Mouse (Mus musculus): ENCODE results near the gene Cdhr2. TPM values are rescaled to one million over a fixed set of nuclear protein-coding genes. Genes with fewer than 3 reads are reported as not detected.

Gene Cdhr2
- polyA plus RNA-seq, 1 experiment = not detected

GRCm38 (mm10) chr13:54690151-54690740 is 11.0 kb upstream of the Cdhr2 start:
- Histone ChIP-seq H3K4me3 (ENCODE audit: insufficient read depth, low read depth, low read length) (no peak overlapping the region), H3K27ac (ENCODE audit: insufficient read depth, low read depth, low read length) (no peak overlapping the region), H3K4me1 (ENCODE audit: control insufficient read depth, insufficient read depth, low read length) (peaks cover 21% of the 10 kb centered on the region)
- TF ChIP-seq CTCF (IDR thresholded peaks at IDR 0.05; ENCODE audit: insufficient read depth, low read depth, low read length) (no peak), POLR2A (IDR thresholded peaks at IDR 0.05; ENCODE audit: insufficient read depth, low read depth, low read length) (no peak)
- WGBS = 86% methylated on average over 8 of the region's 8 CpGs

GRCm38 (mm10) chr13:54691737-54692136 is 9.5 kb upstream of the Cdhr2 start:
- Histone ChIP-seq H3K4me1 (ENCODE audit: control insufficient read depth, insufficient read depth, low read length) (peaks cover 12% of the 10 kb centered on the region), H3K4me3 (ENCODE audit: insufficient read depth, low read depth, low read length) (no peak overlapping the region), H3K27ac (ENCODE audit: insufficient read depth, low read depth, low read length) (no peak overlapping the region)
- TF ChIP-seq CTCF (IDR thresholded peaks at IDR 0.05; ENCODE audit: insufficient read depth, low read depth, low read length) = no peak
- TF ChIP-seq POLR2A (IDR thresholded peaks at IDR 0.05; ENCODE audit: insufficient read depth, low read depth, low read length) = no peak

- 8% methylated on average over 21 of the region's 21 CpGs for WGBS
- Histone ChIP-seq H3K27ac (ENCODE audit: insufficient read depth, low read depth, low read length) (peak overlapping the region; percentile 84), H3K4me3 (ENCODE audit: insufficient read depth, low read depth, low read length) (peak overlapping the region; percentile 96), H3K4me1 (ENCODE audit: control insufficient read depth, insufficient read depth, low read length) (peaks cover 12% of the 10 kb centered on the region)
- TF ChIP-seq POLR2A (IDR thresholded peaks at IDR 0.05; ENCODE audit: insufficient read depth, low read depth, low read length) (no peak), CTCF (IDR thresholded peaks at IDR 0.05; ENCODE audit: insufficient read depth, low read depth, low read length) (no peak)
These were observed 8.3 kb upstream of the Cdhr2 start for GRCm38 (mm10) chr13:54692711-54693557.

GRCm38 (mm10) chr13:54693558-54694347 is 7.5 kb upstream of the Cdhr2 start, which contains the start of gene Rnf44:
TSS of gene Rnf44 (minus strand) at chr13:54693907.
- Histone ChIP-seq H3K27ac (ENCODE audit: insufficient read depth, low read depth, low read length) (peak within 1 kb of the TSS; percentile 99), H3K4me3 (ENCODE audit: insufficient read depth, low read depth, low read length) (peak within 1 kb of the TSS; percentile 96), H3K4me1 (ENCODE audit: control insufficient read depth, insufficient read depth, low read length) (peaks cover 7% of the 10 kb centered on the region)
- WGBS = under 1% methylated on average over 91 of the region's 92 CpGs
- TF ChIP-seq CTCF (IDR thresholded peaks at IDR 0.05; ENCODE audit: insufficient read depth, low read depth, low read length) (no peak), POLR2A (IDR thresholded peaks at IDR 0.05; ENCODE audit: insufficient read depth, low read depth, low read length) (peak; percentile 82)

DNA sequence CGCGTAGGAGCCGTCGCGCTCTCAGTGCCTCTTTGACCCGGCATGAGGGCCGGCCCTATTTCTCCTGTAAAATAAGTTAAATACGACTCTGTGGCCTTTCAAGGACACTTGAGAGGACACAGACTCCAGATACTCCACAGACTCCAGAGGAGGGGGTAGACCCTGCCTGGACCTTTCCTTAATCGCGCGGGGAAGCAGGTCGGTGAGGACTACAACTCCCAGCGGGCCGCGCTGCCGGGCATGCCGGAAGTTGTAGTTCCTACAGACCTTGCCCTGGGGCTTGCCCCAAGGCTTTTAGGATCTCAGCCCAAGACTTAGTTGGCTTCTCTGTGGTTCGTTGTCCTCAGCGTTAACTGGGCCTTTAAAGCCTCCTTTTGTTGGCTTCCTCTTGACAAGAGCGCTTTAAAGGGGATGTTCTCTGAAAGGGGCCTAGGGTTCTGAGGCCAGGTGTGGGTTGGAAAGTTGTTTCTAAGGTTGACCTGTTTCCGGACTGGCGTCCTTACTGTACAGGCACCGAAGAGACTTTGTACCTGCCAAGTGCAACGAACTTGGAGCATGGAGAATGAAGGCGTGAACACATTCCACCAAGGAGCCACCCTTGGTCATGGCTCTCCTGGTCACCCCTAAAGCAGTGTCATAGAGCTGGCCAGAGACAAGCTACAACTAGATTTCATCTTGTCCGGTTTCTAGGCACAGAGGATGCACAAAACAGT is 6.8 kb upstream of the Cdhr2 start:
- H3K27ac ChIP-seq (ENCODE audit: insufficient read depth, low read depth, low read length) = peak overlapping the region; percentile 99
- peaks cover 7% of the 10 kb centered on the region for H3K4me1 ChIP-seq (ENCODE audit: control insufficient read depth, insufficient read depth, low read length)
- H3K4me3 ChIP-seq (ENCODE audit: insufficient read depth, low read depth, low read length) = peak overlapping the region; percentile 96
- TF ChIP-seq POLR2A (IDR thresholded peaks at IDR 0.05; ENCODE audit: insufficient read depth, low read depth, low read length) = no peak
- TF ChIP-seq CTCF (IDR thresholded peaks at IDR 0.05; ENCODE audit: insufficient read depth, low read depth, low read length) = no peak
- WGBS = 15% methylated on average over 26 of the region's 26 CpGs

DNA sequence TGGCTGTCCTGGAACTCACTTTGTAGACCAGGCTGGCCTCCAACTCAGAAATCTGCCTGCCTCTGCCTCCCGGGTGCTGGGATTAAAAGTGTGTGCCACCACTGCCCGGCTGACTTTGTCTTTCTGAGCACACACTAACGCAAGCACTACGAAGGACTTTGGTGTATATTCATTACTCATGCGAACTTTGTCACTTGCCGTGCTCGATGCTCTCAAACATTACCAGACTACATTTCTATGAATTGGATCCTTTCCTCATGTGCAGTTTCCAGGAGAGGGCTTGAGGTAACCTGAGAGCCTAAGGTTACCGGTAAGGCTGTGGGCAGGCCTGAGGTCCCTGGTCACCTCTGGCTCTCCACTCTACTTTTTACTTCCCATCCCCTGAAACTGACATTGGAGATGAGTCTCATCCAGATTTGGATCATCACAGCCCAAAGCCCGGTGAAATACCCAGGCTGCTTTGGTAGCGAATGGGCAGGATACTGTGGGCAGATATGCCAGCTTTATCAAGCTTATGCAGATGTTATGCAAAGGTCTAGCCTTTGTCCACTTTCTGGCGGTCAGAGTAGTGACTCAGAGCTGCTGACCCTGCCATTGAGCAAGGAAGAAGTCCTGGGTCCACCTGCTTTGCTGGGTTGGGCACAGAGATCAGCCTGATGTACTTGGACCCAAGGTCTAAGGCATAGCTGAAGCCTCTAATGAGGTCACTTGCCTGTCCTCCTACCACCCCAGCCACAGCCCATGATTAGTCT is 5.6 kb upstream of the Cdhr2 start:
- Histone ChIP-seq H3K27ac (ENCODE audit: insufficient read depth, low read depth, low read length) (no peak overlapping the region), H3K4me1 (ENCODE audit: control insufficient read depth, insufficient read depth, low read length) (peaks cover 7% of the 10 kb centered on the region), H3K4me3 (ENCODE audit: insufficient read depth, low read depth, low read length) (no peak overlapping the region)
- TF ChIP-seq POLR2A (IDR thresholded peaks at IDR 0.05; ENCODE audit: insufficient read depth, low read depth, low read length) (no peak), CTCF (IDR thresholded peaks at IDR 0.05; ENCODE audit: insufficient read depth, low read depth, low read length) (no peak)
- WGBS = 90% methylated on average over 11 of the region's 11 CpGs

GRCm38 (mm10) chr13:54702507-54702906 is 1.2 kb downstream of the Cdhr2 start:
- Histone ChIP-seq H3K4me1 (ENCODE audit: control insufficient read depth, insufficient read depth, low read length) (no peaks in the 10 kb centered on the region), H3K27ac (ENCODE audit: insufficient read depth, low read depth, low read length) (no peak overlapping the region), H3K4me3 (ENCODE audit: insufficient read depth, low read depth, low read length) (no peak overlapping the region)
- TF ChIP-seq CTCF (IDR thresholded peaks at IDR 0.05; ENCODE audit: insufficient read depth, low read depth, low read length) = no peak
- TF ChIP-seq POLR2A (IDR thresholded peaks at IDR 0.05; ENCODE audit: insufficient read depth, low read depth, low read length) = no peak
- WGBS = 72% methylated on average over 7 of the region's 7 CpGs

DNA sequence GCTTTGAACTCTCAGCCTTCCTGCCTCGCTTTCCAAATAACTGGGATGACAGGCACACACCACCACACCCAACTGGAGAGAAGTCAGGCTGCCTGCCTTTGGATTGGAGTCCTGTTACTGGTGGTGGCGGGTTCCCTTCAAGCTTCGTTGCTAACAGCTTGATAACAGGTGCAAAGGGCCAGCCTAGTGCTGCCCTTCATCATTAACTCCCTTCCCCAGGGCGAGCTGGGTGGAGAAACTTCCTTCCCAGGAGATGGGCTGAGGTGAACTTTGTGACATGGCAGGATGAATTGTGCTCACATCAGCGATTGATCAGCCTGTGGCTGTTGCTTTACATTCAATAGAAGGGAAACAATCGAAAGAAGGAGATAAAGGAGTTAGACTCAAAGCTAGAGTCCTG is 3.6 kb downstream of the Cdhr2 start:
- 63% methylated on average over 6 of the region's 6 CpGs for WGBS
- Histone ChIP-seq H3K27ac (ENCODE audit: insufficient read depth, low read depth, low read length) (no peak overlapping the region), H3K4me3 (ENCODE audit: insufficient read depth, low read depth, low read length) (no peak overlapping the region), H3K4me1 (ENCODE audit: control insufficient read depth, insufficient read depth, low read length) (no peaks in the 10 kb centered on the region)
- TF ChIP-seq POLR2A (IDR thresholded peaks at IDR 0.05; ENCODE audit: insufficient read depth, low read depth, low read length) (no peak), CTCF (IDR thresholded peaks at IDR 0.05; ENCODE audit: insufficient read depth, low read depth, low read length) (no peak)

Data from olfactory bulb, adult 2 months (tissue).